Mouse (Mus musculus) G1E (cell line): ENCODE data around the gene Phldb3. TPM values are rescaled to one million over a fixed set of nuclear protein-coding genes. Genes with fewer than 3 reads are reported as not detected.

Source experiments
- ATAC-seq: 2 replicates; pipeline ENCODE4 v1.8.0; 2016; ENCODE audit warnings: mild to moderate bottlenecking; ENCODE audit not compliant: insufficient number of reproducible peaks, poor library complexity, low FRiP score, severe bottlenecking; ENCODE audit errors: extremely low read depth
- DNase-seq: peaks from one replicate; pipeline ENCODE4 v3.0.0; 2012; ENCODE audit warnings: low spot score
- H3K27me3 ChIP-seq: 2 replicates; pipeline ENCODE4 v1.6.1; 2012; ENCODE audit warnings: mild to moderate bottlenecking, low read length, inconsistent platforms; ENCODE audit not compliant: insufficient read depth
- H3K36me3 ChIP-seq: replicated peaks from 2 replicates; pipeline ENCODE3; 2012; ENCODE audit warnings: mild to moderate bottlenecking, inconsistent platforms
- H3K4me1 ChIP-seq: 2 replicates; pipeline ENCODE4 v1.6.1; 2012; ENCODE audit warnings: low read depth, low read length, inconsistent platforms, mixed read lengths; ENCODE audit not compliant: insufficient read depth
- H3K4me3 ChIP-seq: 2 replicates; pipeline ENCODE4 v1.5.1; 2012; ENCODE audit warnings: low read depth, mild to moderate bottlenecking, inconsistent platforms, low read length, moderate library complexity, mixed read lengths
- H3K9me3 ChIP-seq: replicated peaks from 2 replicates; pipeline ENCODE4 v1.6.1; 2012; ENCODE audit warnings: inconsistent platforms
- CTCF ChIP-seq: IDR thresholded peaks from 2 replicates; pipeline ENCODE4 v1.5.1; 2012; ENCODE audit warnings: low read depth, low read length, inconsistent platforms, mixed read lengths
- GATA1 ChIP-seq: IDR thresholded peaks from 2 replicates; pipeline ENCODE4 v1.6.1; 2012; ENCODE audit warnings: borderline replicate concordance, low read length, inconsistent platforms, mixed read lengths
- GATA2 ChIP-seq: IDR thresholded peaks from 2 replicates; pipeline ENCODE4 v1.6.1; 2012; ENCODE audit warnings: low read depth, low read length, inconsistent platforms, borderline replicate concordance
- POLR2AphosphoS5 ChIP-seq: IDR thresholded peaks from 2 replicates; pipeline ENCODE4 v1.6.1; 2012; ENCODE audit warnings: low read depth, low read length, inconsistent platforms; ENCODE audit not compliant: insufficient replicate concordance
- TAL1 ChIP-seq: conservative IDR thresholded peaks from 2 replicates; pipeline ENCODE4 v1.6.1; 2012; ENCODE audit warnings: low read depth, low read length, inconsistent platforms, mixed read lengths
- polyA plus RNA-seq: library from polyadenylated mRNA; stranded (reverse); fragments of >175 nt; gene quantifications from 2 replicates; pipeline ENCODE4 v1.2.3, GENCODE M21; 2012
- total RNA-seq, 2 experiments: library from RNA; stranded (forward) in 1 of 2; stranded (reverse) in 1 of 2; fragments of 200-1000 nt in 1 of 2; fragments of >200 nt in 1 of 2; fragmentation: Nextera tagmentation in 1 of 2; gene quantifications; 2 replicates each; pipeline ENCODE4 v1.2.3; 2014 to 2017

Gene Phldb3
- total and polyA plus RNA-seq, 3 experiments = 1.1 to 4.9 (median 2.3) TPM

DNA sequence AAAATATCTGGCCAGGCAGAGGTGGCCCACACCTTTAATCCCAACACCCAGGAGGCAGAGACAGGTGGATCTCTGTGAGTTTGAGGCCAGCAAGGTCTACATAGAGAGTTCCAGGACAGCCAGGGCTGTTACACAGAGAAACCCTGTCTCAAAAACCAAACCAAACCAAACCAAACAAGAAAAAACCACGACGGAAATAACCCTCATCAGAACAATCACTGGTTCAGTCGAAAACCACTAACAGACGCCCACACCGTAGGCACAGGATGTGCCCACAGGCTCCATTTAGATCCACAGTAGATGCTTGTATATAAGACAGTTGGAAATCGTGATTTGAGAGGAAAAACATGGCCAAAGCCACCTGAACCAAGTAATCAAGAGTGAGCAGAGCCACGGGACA, 34.4 kb downstream of the Phldb3 start:
- Histone ChIP-seq H3K36me3 (no peaks in the 10 kb centered on the region), H3K27me3 (peaks cover 16% of the 10 kb centered on the region), H3K4me3 (no peak overlapping the region), H3K9me3 (no peaks in the 10 kb centered on the region), H3K4me1 (no peaks in the 10 kb centered on the region)
- ATAC-seq (no peak), DNase-seq (no peak)
- TF ChIP-seq TAL1 (no peak), CTCF (no peak), GATA2 (no peak), GATA1 (no peak), POLR2AphosphoS5 (no peak)

DNA sequence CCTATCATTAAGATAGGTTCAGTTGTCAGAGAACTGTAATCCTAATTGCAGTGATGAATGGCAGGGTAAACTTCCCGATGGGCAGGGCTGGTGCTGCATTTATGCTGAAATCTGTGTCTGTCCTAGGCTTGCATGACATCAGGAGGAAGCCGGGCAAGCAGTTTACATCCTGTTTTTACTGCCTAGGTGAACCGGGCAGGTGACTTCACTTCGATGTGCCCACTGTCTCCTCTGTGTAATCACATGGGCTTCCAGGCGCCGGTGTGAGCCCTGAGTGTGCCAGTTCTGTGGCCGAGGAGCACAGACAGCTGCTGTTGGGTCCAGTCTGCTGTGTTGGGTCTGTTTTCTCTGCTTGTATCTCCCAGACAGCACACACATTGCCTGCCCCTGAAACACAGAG, 35.9 kb downstream of the Phldb3 start:
- no peaks in the 10 kb centered on the region for H3K4me1 ChIP-seq
- H3K4me3 ChIP-seq = no peak overlapping the region
- peaks cover 16% of the 10 kb centered on the region for H3K27me3 ChIP-seq
- no peaks in the 10 kb centered on the region for H3K36me3 ChIP-seq
- ATAC-seq (no peak), DNase-seq (no peak)
- no peaks in the 10 kb centered on the region for H3K9me3 ChIP-seq
- TF ChIP-seq CTCF (no peak), POLR2AphosphoS5 (no peak), GATA2 (no peak), GATA1 (no peak), TAL1 (no peak)

DNA sequence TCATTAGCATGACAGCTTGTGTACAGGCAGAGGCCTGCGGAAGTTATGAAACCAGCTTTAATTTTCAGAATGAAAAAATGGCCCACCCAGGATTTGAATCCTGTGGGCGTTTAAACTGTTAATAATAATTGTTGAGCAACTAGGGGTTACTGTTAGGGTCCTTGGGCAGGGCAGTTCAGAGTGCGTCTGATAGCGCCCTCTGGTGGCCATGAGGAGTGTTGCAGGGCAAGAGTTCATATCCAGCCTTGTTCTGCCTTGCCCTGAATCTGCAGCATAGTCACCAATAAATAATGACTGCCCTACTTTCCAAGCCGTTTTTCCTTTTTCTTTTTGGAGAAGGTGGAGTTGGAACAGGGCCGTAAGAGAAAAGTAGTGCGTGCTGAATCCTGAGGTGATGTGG, 43.1 kb downstream of the Phldb3 start:
- ATAC-seq = no peak
- no peaks in the 10 kb centered on the region for H3K36me3 ChIP-seq
- no peak overlapping the region for H3K4me3 ChIP-seq
- no peaks in the 10 kb centered on the region for H3K4me1 ChIP-seq
- H3K27me3 ChIP-seq = peaks cover 8% of the 10 kb centered on the region; the same call in 1 of the 2 replicates
- TF ChIP-seq CTCF (peak; percentile 96), TAL1 (no peak)
- no peaks in the 10 kb centered on the region for H3K9me3 ChIP-seq
- peak; percentile 31 for DNase-seq

DNA sequence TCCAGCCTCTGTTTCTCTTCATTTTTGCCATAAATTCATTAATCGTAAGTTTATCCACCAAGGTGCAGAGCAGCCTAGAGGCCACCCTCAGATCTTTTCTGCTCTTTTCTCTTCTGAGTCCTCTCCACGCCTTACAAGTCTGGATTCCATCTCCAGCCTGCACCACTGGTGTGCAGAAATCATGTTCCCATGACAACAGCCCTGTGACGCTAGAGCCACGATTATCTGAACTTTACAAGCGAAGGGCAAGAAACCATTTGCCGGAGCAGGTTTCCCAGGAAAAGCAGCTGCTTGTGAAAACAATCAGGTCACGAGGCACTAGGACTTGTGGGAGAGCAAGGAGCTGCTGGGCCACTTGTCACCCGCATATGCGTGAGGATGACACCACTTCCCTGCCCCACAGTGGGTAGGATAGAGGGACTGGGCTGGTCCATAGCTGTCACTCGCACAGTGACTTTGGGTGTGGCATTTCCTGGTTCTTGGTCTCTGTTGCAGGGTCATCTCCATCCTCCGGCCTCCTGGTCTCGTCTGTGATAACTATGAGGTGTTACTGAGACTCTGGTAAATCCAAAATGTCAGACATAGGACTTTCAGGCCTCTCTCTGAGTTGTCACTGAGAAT, 49.3 kb downstream of the Phldb3 start:
- Histone ChIP-seq H3K27me3 (no peaks in the 10 kb centered on the region), H3K4me3 (no peak overlapping the region), H3K36me3 (no peaks in the 10 kb centered on the region), H3K4me1 (peaks cover 20% of the 10 kb centered on the region), H3K9me3 (0 out of 2 replicates have a peak, but pooled peaks cover 1% of the 10 kb centered on the region)
- TF ChIP-seq GATA1 (no peak), CTCF (no peak), TAL1 (no peak), GATA2 (no peak), POLR2AphosphoS5 (no peak)
- ATAC-seq (no peak), DNase-seq (no peak)

DNA sequence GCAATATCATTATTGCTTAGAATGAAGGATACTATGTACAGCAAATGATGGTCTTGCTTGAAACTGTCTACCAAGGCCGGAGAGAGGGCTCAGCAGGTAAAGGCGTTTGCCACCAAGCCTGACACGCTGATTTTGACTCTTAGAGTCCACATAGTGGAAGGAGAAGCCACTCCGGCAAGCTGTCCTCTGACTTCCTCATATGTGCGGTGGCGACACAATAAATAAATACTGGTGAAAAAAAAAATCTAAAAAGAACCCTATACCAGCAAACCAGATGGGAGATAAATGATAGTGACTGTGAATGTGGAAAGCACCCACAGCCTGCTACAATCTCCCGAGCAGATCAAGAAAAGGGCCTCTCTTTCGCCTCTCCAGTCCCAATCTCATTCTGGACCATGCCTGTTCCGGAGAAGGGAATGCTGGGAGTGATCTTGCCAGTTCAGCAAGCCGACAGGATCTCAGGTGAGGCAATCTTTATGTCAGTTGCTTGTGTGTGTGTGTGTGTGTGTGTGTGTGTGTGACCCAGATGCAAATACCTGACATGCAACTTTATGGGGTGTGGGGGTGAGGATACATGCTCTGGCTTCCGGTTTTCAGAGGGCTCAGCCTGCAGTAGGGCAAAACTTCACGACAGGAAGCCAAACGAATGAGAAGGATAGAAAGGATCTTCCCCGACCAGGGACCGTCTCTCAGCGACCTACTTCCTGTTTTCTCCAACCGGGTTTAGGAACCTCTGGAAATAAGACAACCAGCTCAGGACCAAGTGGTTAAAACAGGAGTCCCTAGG, 50.7 kb downstream of the Phldb3 start:
- no peak; the same call in 1 of the 2 replicates for ATAC-seq
- peak overlapping the region; percentile 26; the same call in 1 of the 2 replicates for H3K4me3 ChIP-seq
- DNase-seq = peak; percentile 52

DNA sequence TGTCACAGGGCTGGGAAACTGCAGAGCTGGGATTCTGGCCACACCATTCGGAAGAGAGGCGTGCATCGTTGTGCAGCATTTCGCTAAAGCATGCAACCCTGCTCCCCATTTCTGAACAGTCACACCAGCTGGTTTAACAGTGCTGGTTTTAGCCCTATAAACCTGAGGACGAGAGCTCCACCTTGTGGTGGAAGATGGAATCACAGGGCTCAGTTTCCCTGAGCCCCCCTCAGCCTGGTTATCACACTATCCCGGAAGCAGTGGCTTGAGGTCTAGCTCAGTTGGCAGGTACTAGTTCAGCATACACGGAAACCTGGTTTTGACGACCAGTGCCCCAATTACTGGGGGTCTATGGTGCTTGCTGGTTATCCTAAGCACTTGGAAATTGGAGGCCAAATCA, 52.0 kb downstream of the Phldb3 start:
- H3K4me3 ChIP-seq = no peak overlapping the region
- peaks cover 20% of the 10 kb centered on the region for H3K4me1 ChIP-seq
- peak; percentile 58; the same call in 1 of the 2 replicates for ATAC-seq

More for the DNA sequence above, 50.7 kb downstream of the Phldb3 start:
- TF ChIP-seq POLR2AphosphoS5 (no peak), TAL1 (no peak), GATA1 (no peak), GATA2 (no peak), CTCF (no peak)
- Histone ChIP-seq H3K36me3 (no peaks in the 10 kb centered on the region), H3K27me3 (peaks cover 5% of the 10 kb centered on the region), H3K9me3 (0 out of 2 replicates have a peak, but pooled peaks cover 1% of the 10 kb centered on the region), H3K4me1 (peaks cover 20% of the 10 kb centered on the region)

More for the DNA sequence above, 52.0 kb downstream of the Phldb3 start:
- no peaks in the 10 kb centered on the region for H3K36me3 ChIP-seq
- 0 out of 2 replicates have a peak, but pooled peaks cover 1% of the 10 kb centered on the region for H3K9me3 ChIP-seq
- no peak for TF ChIP-seq GATA2
- peak; percentile 98 for TF ChIP-seq CTCF
- H3K27me3 ChIP-seq = peaks cover 7% of the 10 kb centered on the region
- DNase-seq = peak; percentile 61
